Mouse (Mus musculus) forebrain, postnatal 0 days (tissue): ENCODE results near the gene C1ql4. TPM values are rescaled to one million over a fixed set of nuclear protein-coding genes. Genes with fewer than 3 reads are reported as not detected.

Source experiments
- ATAC-seq: fragments of 200-750 bp; cut with Nextera tagmentation; 2 replicates; pipeline ENCODE4 v1.8.0; 2017; ENCODE audit warnings: mild to moderate bottlenecking, moderate library complexity
- DNase-seq: peaks from one replicate; pipeline ENCODE4 v3.0.0-alpha.2; 2015
- H3K27ac ChIP-seq: fragments of 300-500 bp; sonication (generic); 2 replicates; pipeline ENCODE4 v1.5.1; 2014; ENCODE audit warnings: low read depth, mild to moderate bottlenecking, antibody characterized with exemption, low read length, moderate library complexity, mixed read lengths
- H3K27me3 ChIP-seq: fragments of 300-500 bp; sonication (generic); 2 replicates; pipeline ENCODE4 v1.6.1; 2014; ENCODE audit warnings: mild to moderate bottlenecking, low read length, mixed read lengths; ENCODE audit not compliant: insufficient read depth
- H3K36me3 ChIP-seq: fragments of 300-500 bp; sonication (generic); 2 replicates; pipeline ENCODE4 v1.6.1; 2014; ENCODE audit warnings: mild to moderate bottlenecking, moderate library complexity; ENCODE audit not compliant: insufficient read depth
- H3K4me1 ChIP-seq: fragments of 300-500 bp; sonication (generic); 2 replicates; pipeline ENCODE4 v1.6.1; 2014; ENCODE audit warnings: antibody characterized with exemption; ENCODE audit not compliant: insufficient read depth
- H3K4me2 ChIP-seq: fragments of 300-500 bp; sonication (generic); 2 replicates; pipeline ENCODE4 v1.6.1; 2014; ENCODE audit warnings: low read depth, mild to moderate bottlenecking, moderate library complexity
- H3K4me3 ChIP-seq: fragments of 300-500 bp; sonication (generic); 2 replicates; pipeline ENCODE4 v1.5.1; 2014; ENCODE audit warnings: low read depth, low read length, mixed read lengths
- H3K9ac ChIP-seq: fragments of 300-500 bp; sonication (generic); 2 replicates; pipeline ENCODE4 v1.6.1; 2014; ENCODE audit warnings: mild to moderate bottlenecking
- H3K9me3 ChIP-seq: fragments of 300-500 bp; sonication (generic); 2 replicates; pipeline ENCODE4 v1.6.1; 2016; ENCODE audit warnings: low read length
- CTCF ChIP-seq: sonication (generic); IDR thresholded peaks from 2 replicates; pipeline ENCODE4 v1.5.1; 2016; ENCODE audit warnings: antibody characterized with exemption, control low read depth, low read depth
- WGBS: fragments of 180-500 bp; shearing (Covaris S2); extraction: QIAGEN DNeasy Blood & Tissue Kit; methylation state at CpG from one replicate; pipeline ENCODE4 v1.1.7; 2014; 5-methylcytosine and 5-hydroxymethylcytosine counted together
- polyA plus RNA-seq: library from polyadenylated mRNA; unstranded; fragments of >200 nt; fragmentation: Nextera tagmentation; extraction: Ambion mirVana; gene quantifications from 2 replicates; pipeline ENCODE4 v1.2.1, GENCODE M21; 2015
- total RNA-seq: library from RNA; depleted of rRNA; stranded (reverse); fragments of >200 nt; gene quantifications from 2 replicates; pipeline ENCODE4 v1.2.3, GENCODE M21; 2014

The C1ql4 gene
- total and polyA plus RNA-seq, 2 experiments from 2014 or later: 0.40 to 0.48 TPM

DNA sequence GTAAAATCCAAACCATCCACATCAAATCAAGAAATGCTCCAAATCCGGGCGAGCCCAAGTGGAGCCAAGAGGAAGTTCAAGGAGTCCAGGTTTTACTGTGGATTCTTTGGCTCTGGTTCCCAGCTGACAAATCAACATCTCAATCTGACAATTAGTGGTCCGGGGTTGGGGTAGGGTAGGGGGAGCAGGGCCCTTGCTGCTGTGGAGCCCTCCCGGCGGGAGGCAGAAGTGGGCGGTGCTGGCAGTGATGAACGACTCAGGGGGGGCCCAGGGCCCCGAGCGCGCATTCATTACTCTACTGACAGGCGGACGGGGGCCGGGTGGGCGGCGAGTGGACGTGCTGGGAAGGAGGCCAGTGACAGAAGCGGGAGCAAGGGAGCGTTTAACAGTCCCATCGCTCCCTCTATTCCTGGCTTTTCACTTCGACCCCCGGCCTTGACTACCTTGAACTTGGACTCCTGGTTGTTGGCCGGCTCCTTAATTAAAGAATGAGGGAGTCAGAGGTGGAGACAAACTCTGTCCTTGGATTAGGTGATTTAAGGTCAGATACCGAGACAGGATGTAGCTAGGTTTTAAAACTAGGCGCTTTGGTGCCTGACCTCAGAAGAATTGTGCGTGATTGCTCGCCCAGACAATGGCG is 7.1 kb upstream of the C1ql4 start:
- Histone ChIP-seq H3K27ac (no peak overlapping the region), H3K9me3 (no peaks in the 10 kb centered on the region), H3K36me3 (no peaks in the 10 kb centered on the region), H3K4me2 (peak overlapping the region; percentile 27; the same call in 1 of the 2 replicates), H3K9ac (no peak overlapping the region), H3K4me3 (no peak overlapping the region), H3K4me1 (0 out of 2 replicates have a peak, but pooled peaks cover 15% of the 10 kb centered on the region), H3K27me3 (peaks cover 55% of the 10 kb centered on the region)
- 2% methylated on average over 27 of the region's 27 CpGs for WGBS
- no peak for TF ChIP-seq CTCF
- ATAC-seq (peak; percentile 43; the same call in 1 of the 2 replicates), DNase-seq (peak; percentile 53)

GRCm38 (mm10) chr15:99093291-99094258 is 6.0 kb upstream of the C1ql4 start:
- Histone ChIP-seq H3K27me3 (peaks cover 57% of the 10 kb centered on the region), H3K27ac (no peak overlapping the region), H3K9ac (peak overlapping the region; percentile 56), H3K4me1 (0 out of 2 replicates have a peak, but pooled peaks cover 15% of the 10 kb centered on the region), H3K4me3 (peak overlapping the region; percentile 43), H3K9me3 (no peaks in the 10 kb centered on the region), H3K36me3 (no peaks in the 10 kb centered on the region), H3K4me2 (peak overlapping the region; percentile 88)
- peak; percentile 53 for DNase-seq
- 3% methylated on average over 55 of the region's 56 CpGs for WGBS
- TF ChIP-seq CTCF: peak; percentile 51
- ATAC-seq: peak; percentile 21; the same call in 1 of the 2 replicates

- 27% methylated on average over 8 of the region's 8 CpGs for WGBS
- ATAC-seq (no peak), DNase-seq (no peak)
- Histone ChIP-seq H3K9me3 (no peaks in the 10 kb centered on the region), H3K36me3 (no peaks in the 10 kb centered on the region), H3K4me2 (peak within 1 kb of the TSS; percentile 88), H3K4me3 (peak within 1 kb of the TSS; percentile 43), H3K27me3 (peaks cover 54% of the 10 kb centered on the region), H3K4me1 (0 out of 2 replicates have a peak, but pooled peaks cover 10% of the 10 kb centered on the region), H3K27ac (no peak within 1 kb of the TSS), H3K9ac (peak within 1 kb of the TSS; percentile 56)
- no peak for TF ChIP-seq CTCF
Measured at GRCm38 (mm10) chr15:99092870-99093269, 5.3 kb upstream of the C1ql4 start, which contains the start of gene Dnajc22. TSS of gene Dnajc22 (plus strand) at chr15:99093170.

DNA sequence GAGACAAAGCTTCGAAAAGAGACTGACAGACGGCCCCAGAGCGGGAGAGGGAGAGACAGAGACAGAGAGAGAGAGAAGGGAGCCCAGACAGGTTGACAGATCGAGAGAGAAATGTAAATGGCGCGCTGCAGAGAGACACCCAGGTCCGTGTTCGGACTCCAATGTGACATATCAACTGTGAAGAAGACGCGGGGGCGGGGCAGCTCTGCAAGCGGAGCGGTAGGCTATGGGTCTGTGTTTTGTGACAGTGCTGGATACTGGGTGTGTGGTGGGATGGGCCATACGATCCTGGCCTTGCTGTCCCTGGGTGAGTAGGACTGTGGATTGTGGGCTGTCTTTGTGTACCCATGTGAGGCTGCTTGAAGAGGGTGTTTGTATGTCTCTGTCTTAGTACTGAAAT is 1.5 kb upstream of the C1ql4 start:
- no peaks in the 10 kb centered on the region for H3K9me3 ChIP-seq
- DNase-seq (no peak), ATAC-seq (no peak)
- H3K4me3 ChIP-seq: no peak overlapping the region
- WGBS: 24% methylated on average over 14 of the region's 14 CpGs
- H3K4me1 ChIP-seq: no peaks in the 10 kb centered on the region
- no peak overlapping the region for H3K27ac ChIP-seq
- H3K27me3 ChIP-seq: peaks cover 60% of the 10 kb centered on the region
- TF ChIP-seq CTCF: no peak
- no peak overlapping the region for H3K4me2 ChIP-seq
- H3K36me3 ChIP-seq: no peaks in the 10 kb centered on the region
- no peak overlapping the region for H3K9ac ChIP-seq

DNA sequence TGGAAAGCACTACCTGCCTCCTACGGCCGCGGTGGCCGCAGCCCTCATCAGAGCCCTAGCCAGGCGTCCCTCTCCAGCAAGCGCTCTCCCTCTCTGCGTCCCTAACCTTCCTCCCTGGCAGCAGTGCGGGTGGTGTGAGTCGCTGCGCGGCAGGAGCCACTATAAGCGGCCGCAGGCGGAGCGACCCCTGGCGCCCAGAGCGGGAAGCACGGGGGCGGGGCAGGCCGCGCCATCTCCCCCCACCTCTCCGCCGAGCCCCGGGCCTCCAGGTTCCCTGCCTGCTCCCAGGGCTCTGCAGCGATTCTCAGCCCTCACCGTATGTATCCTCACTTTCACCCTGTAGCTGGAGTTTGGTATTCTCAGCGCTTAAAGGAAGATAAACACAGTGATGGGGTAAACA is 675 bp upstream of the C1ql4 start:
- Histone ChIP-seq H3K4me3 (peak overlapping the region; percentile 26), H3K4me1 (no peaks in the 10 kb centered on the region), H3K36me3 (no peaks in the 10 kb centered on the region), H3K27me3 (peaks cover 63% of the 10 kb centered on the region), H3K4me2 (peak overlapping the region; percentile 45), H3K27ac (no peak overlapping the region), H3K9ac (no peak overlapping the region), H3K9me3 (no peaks in the 10 kb centered on the region)
- ATAC-seq (peak; percentile 88), DNase-seq (peak; percentile 80)
- under 1% methylated on average over 27 of the region's 27 CpGs for WGBS
- TF ChIP-seq CTCF: peak; percentile 79

GRCm38 (mm10) chr15:99085997-99086396 is 1.6 kb downstream of the C1ql4 start:
- Histone ChIP-seq H3K4me1 (no peaks in the 10 kb centered on the region), H3K9me3 (no peaks in the 10 kb centered on the region), H3K4me2 (no peak overlapping the region), H3K36me3 (no peaks in the 10 kb centered on the region), H3K27me3 (peaks cover 59% of the 10 kb centered on the region), H3K4me3 (no peak overlapping the region), H3K9ac (no peak overlapping the region), H3K27ac (no peak overlapping the region)
- 74% methylated on average over 4 of the region's 4 CpGs for WGBS
- ATAC-seq: no peak
- no peak for TF ChIP-seq CTCF
- no peak for DNase-seq
